Mouse (Mus musculus) embryonic facial prominence, embryonic 11.5 days (tissue): ENCODE measurements at regions not wholly inside any gene's neighbourhood (a gene's known extent, or its start where the extent isn't known, plus 50 kb on each side); places are given as distances from the start of the nearest gene placed in this dataset.

Experiments
- ATAC-seq: fragments of 200-750 bp; cut with Nextera tagmentation; replicated peaks from 2 replicates; pipeline ENCODE4 v1.8.0; 2017; ENCODE audit warnings: low read depth; ENCODE audit not compliant: insufficient number of reproducible peaks, low FRiP score, low TSS enrichment
- DNase-seq: peaks from one replicate; pipeline ENCODE4 v3.0.0-alpha.2; 2015; ENCODE audit warnings: low spot score
- H3K27ac ChIP-seq: fragments of 300-500 bp; sonication (generic); replicated peaks from 2 replicates; pipeline ENCODE4 v1.5.1; 2014; ENCODE audit warnings: mild to moderate bottlenecking, low read depth, low read length, control low read depth
- H3K27me3 ChIP-seq: fragments of 300-500 bp; sonication (generic); 2 replicates; pipeline ENCODE4 v1.6.1; 2014; ENCODE audit warnings: mild to moderate bottlenecking, low read length, moderate library complexity, mixed read lengths; ENCODE audit not compliant: control insufficient read depth, insufficient read depth
- H3K36me3 ChIP-seq: fragments of 300-500 bp; sonication (generic); replicated peaks from 2 replicates; pipeline ENCODE4 v1.6.1; 2014; ENCODE audit warnings: low read depth, mild to moderate bottlenecking, low read length, moderate library complexity, mixed read lengths; ENCODE audit not compliant: control insufficient read depth, insufficient read depth
- H3K4me1 ChIP-seq: fragments of 300-500 bp; sonication (generic); 2 replicates; pipeline ENCODE4 v1.6.1; 2014; ENCODE audit warnings: low read length, mixed read lengths; ENCODE audit not compliant: control insufficient read depth, insufficient read depth
- H3K4me2 ChIP-seq: fragments of 300-500 bp; sonication (generic); 2 replicates; pipeline ENCODE4 v1.6.1; 2014; ENCODE audit warnings: low read depth, mild to moderate bottlenecking, control low read depth, low read length, moderate library complexity
- H3K4me3 ChIP-seq: fragments of 300-500 bp; sonication (generic); 2 replicates; pipeline ENCODE4 v1.5.1; 2014; ENCODE audit warnings: low read depth, low read length, control low read depth
- H3K9ac ChIP-seq: fragments of 300-500 bp; sonication (generic); replicated peaks from 2 replicates; pipeline ENCODE4 v1.6.1; 2014; ENCODE audit warnings: mild to moderate bottlenecking, control low read depth, low read length
- H3K9me3 ChIP-seq: fragments of 300-500 bp; sonication (generic); replicated peaks from 2 replicates; pipeline ENCODE4 v1.6.1; 2016; ENCODE audit warnings: mild to moderate bottlenecking, low read length, inconsistent platforms, mixed read lengths; ENCODE audit not compliant: control insufficient read depth
- WGBS: fragments of 180-500 bp; shearing (Covaris S2); extraction: QIAGEN DNeasy Blood & Tissue Kit; methylation state at CpG from one replicate; pipeline ENCODE4 v1.1.7; 2014; 5-methylcytosine and 5-hydroxymethylcytosine counted together

- Histone ChIP-seq H3K4me2 (no peak overlapping the region), H3K27me3 (no peaks in the 10 kb centered on the region), H3K36me3 (no peaks in the 10 kb centered on the region), H3K4me3 (no peak overlapping the region), H3K27ac (no peak overlapping the region), H3K9me3 (no peaks in the 10 kb centered on the region), H3K4me1 (no peaks in the 10 kb centered on the region), H3K9ac (no peak overlapping the region)
- ATAC-seq (no peak), DNase-seq (peak; percentile 22)
- WGBS = 73% methylated on average over 4 of the region's 4 CpGs
Measured at GRCm38 (mm10) chr15:43364496-43364895, 3230.3 kb downstream of the 9330182O14Rik start.

- no peaks in the 10 kb centered on the region for H3K4me1 ChIP-seq
- no peak for DNase-seq
- H3K27me3 ChIP-seq = no peaks in the 10 kb centered on the region
- no peak overlapping the region for H3K4me2 ChIP-seq
- H3K9ac ChIP-seq = no peak overlapping the region
- no peak overlapping the region for H3K27ac ChIP-seq
- WGBS = 77% methylated on average over 4 of the region's 4 CpGs
- no peaks in the 10 kb centered on the region for H3K9me3 ChIP-seq
- H3K36me3 ChIP-seq = no peaks in the 10 kb centered on the region
- H3K4me3 ChIP-seq = no peak overlapping the region
- no peak for ATAC-seq
Measured at GRCm38 (mm10) chr15:43373072-43373471, 3238.9 kb downstream of the 9330182O14Rik start.

DNA sequence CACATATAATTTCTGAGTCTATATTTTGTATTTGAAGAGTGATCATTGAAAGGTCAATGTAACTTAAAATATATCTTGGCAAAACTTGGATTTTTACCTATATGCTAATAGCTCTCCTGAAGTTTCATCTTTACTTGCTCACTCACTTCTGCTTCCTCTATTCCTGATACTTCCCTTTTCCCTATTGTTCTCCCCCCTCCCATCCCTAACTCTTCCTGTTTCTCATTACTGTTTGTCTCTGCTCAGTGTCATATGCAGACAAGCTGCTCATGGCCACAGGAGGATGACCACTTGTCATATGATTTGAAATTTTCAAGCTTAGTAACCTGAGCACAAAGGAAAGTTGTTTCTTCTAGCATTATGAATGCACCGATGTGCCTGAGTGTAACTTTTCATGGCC is 3248.2 kb downstream of the 9330182O14Rik start:
- Histone ChIP-seq H3K4me2 (no peak overlapping the region), H3K27me3 (no peaks in the 10 kb centered on the region), H3K9me3 (no peaks in the 10 kb centered on the region), H3K9ac (no peak overlapping the region), H3K36me3 (no peaks in the 10 kb centered on the region), H3K27ac (no peak overlapping the region), H3K4me3 (no peak overlapping the region), H3K4me1 (no peaks in the 10 kb centered on the region)
- 93% methylated on average over 1 of the region's 1 CpGs for WGBS
- no peak for ATAC-seq
- DNase-seq = no peak

- WGBS = 38% methylated on average over 1 of the region's 1 CpGs
- Histone ChIP-seq H3K4me1 (no peaks in the 10 kb centered on the region), H3K36me3 (no peaks in the 10 kb centered on the region), H3K4me3 (no peak overlapping the region), H3K27me3 (no peaks in the 10 kb centered on the region), H3K27ac (no peak overlapping the region), H3K4me2 (no peak overlapping the region), H3K9ac (no peak overlapping the region), H3K9me3 (no peaks in the 10 kb centered on the region)
- DNase-seq (no peak), ATAC-seq (no peak)
Measured at GRCm38 (mm10) chr15:43399821-43400220, 3265.7 kb downstream of the 9330182O14Rik start.

DNA sequence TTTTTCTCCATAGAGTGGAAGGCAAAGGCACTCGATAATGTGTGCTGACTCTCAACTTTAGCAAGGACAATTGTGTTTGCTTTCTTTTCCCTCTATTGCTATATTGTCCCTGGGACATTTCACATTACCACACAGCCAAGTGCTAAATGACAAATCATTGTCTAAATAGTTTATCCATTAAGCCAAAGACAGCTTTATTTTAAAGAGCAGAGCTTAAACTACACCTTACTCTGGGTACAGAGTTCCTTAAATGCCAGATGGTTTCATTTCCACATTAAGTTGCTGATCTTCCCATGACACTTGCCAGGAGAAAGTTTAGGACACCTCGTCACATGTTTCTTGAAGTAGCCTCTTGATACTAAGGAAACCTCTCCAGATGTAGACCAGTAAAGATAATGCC is 3269.4 kb downstream of the 9330182O14Rik start:
- no peaks in the 10 kb centered on the region for H3K36me3 ChIP-seq
- no peak overlapping the region for H3K4me2 ChIP-seq
- H3K4me3 ChIP-seq = no peak overlapping the region
- H3K27me3 ChIP-seq = no peaks in the 10 kb centered on the region
- DNase-seq (no peak), ATAC-seq (no peak)
- no peaks in the 10 kb centered on the region for H3K9me3 ChIP-seq
- WGBS = 77% methylated on average over 2 of the region's 2 CpGs
- no peak overlapping the region for H3K27ac ChIP-seq
- no peaks in the 10 kb centered on the region for H3K4me1 ChIP-seq
- H3K9ac ChIP-seq = no peak overlapping the region
